In genomic region chr11:12686717-12687116, GRCm38 (mm10) we compare ENCODE assay signal across 29 mouse cellular contexts.
"Had no signal": no experiment of that assay in that cellular context is flagged by ENCODE, and none has a peak within 500 bp of the region (broad histone marks: within the 10 kb centered on the region; RNA-seq: fewer than 3 reads in every experiment).

No protein-coding gene starts in this region.

- H3K27ac ChIP-seq: limb, embryonic 10.5 days; limb, embryonic 12.5 days; limb, embryonic 13.5 days; limb, embryonic 15.5 days; liver, embryonic 12.5 days; liver, embryonic 13.5 days; liver, embryonic 14.5 days; liver, embryonic 15.5 days; lung, embryonic 15.5 days; macrophage; midbrain, embryonic 10.5 days; midbrain, embryonic 12.5 days; midbrain, embryonic 13.5 days; midbrain, embryonic 15.5 days had no signal

- H3K9me3 ChIP-seq: limb, embryonic 10.5 days; limb, embryonic 12.5 days; limb, embryonic 13.5 days; limb, embryonic 15.5 days; liver, embryonic 12.5 days; liver, embryonic 13.5 days; liver, embryonic 15.5 days; lung, embryonic 15.5 days; megakaryocyte, embryonic 14.5 days; midbrain, embryonic 10.5 days; midbrain, embryonic 12.5 days; midbrain, embryonic 13.5 days; midbrain, embryonic 15.5 days had no signal

- H3K4me1 ChIP-seq: limb, embryonic 10.5 days; limb, embryonic 12.5 days; limb, embryonic 13.5 days; limb, embryonic 15.5 days; liver, embryonic 12.5 days; liver, embryonic 13.5 days; liver, embryonic 15.5 days; lung, embryonic 15.5 days; megakaryocyte, embryonic 14.5 days; midbrain, embryonic 10.5 days; midbrain, embryonic 12.5 days; midbrain, embryonic 13.5 days; midbrain, embryonic 15.5 days had no signal

- H3K36me3 ChIP-seq: limb, embryonic 10.5 days; limb, embryonic 12.5 days; limb, embryonic 13.5 days; limb, embryonic 15.5 days; liver, embryonic 12.5 days; liver, embryonic 13.5 days; liver, embryonic 15.5 days; lung, embryonic 15.5 days; midbrain, embryonic 10.5 days; midbrain, embryonic 12.5 days; midbrain, embryonic 13.5 days; midbrain, embryonic 15.5 days had no signal

- H3K9ac ChIP-seq: limb, embryonic 12.5 days; limb, embryonic 13.5 days; limb, embryonic 15.5 days; liver, embryonic 12.5 days; liver, embryonic 13.5 days; liver, embryonic 14.5 days; liver, embryonic 15.5 days; liver, postnatal 0 days; lung, embryonic 14.5 days; lung, embryonic 15.5 days; midbrain, embryonic 12.5 days; midbrain, embryonic 13.5 days; midbrain, embryonic 15.5 days had no signal

- H3K27me3 ChIP-seq: limb, embryonic 12.5 days; limb, embryonic 13.5 days; limb, embryonic 15.5 days; liver, embryonic 12.5 days; liver, embryonic 13.5 days; liver, embryonic 15.5 days; lung, embryonic 15.5 days; megakaryocyte, embryonic 14.5 days; midbrain, embryonic 12.5 days; midbrain, embryonic 13.5 days; midbrain, embryonic 15.5 days had no signal

- H3K4me3 ChIP-seq: limb, embryonic 10.5 days; limb, embryonic 12.5 days; limb, embryonic 13.5 days; limb, embryonic 15.5 days; liver, embryonic 12.5 days; liver, embryonic 13.5 days; liver, embryonic 15.5 days; lung, embryonic 15.5 days; megakaryocyte, embryonic 14.5 days; midbrain, embryonic 10.5 days; midbrain, embryonic 12.5 days; midbrain, embryonic 13.5 days; midbrain, embryonic 15.5 days; myocyte had no signal

- H3K4me2 ChIP-seq: limb, embryonic 12.5 days; limb, embryonic 13.5 days; limb, embryonic 15.5 days; liver, embryonic 11.5 days; liver, embryonic 12.5 days; liver, embryonic 13.5 days; liver, embryonic 15.5 days; lung, embryonic 14.5 days; lung, embryonic 15.5 days; midbrain, embryonic 11.5 days; midbrain, embryonic 12.5 days; midbrain, embryonic 13.5 days; midbrain, embryonic 15.5 days had no signal

- DNase-seq: left cerebral cortex, postnatal 4 days; liver; liver, embryonic 13.5 days; liver, postnatal 0 days; lung, adult 18-20 months; lung, adult 2 months; lung, embryonic 14.5 days; lung, postnatal 10 days; lung, postnatal 14 days; lung, postnatal 36 days; lung, postnatal 4 days; midbrain, embryonic 14.5 days had no signal
